ENCODE assay signal across 8 mouse cellular contexts in genomic region chr10:75666451-75667030, GRCm38 (mm10). TPM values are rescaled to one million over a fixed set of nuclear protein-coding genes. Genes with fewer than 3 reads are reported as not detected.
DNase-seq lines count a peak whose midpoint lies in the region; ATAC-seq and TF ChIP-seq lines count a peak whose summit lies in the region.

No protein-coding gene starts in this region.

- TF ChIP-seq CTCF in layer of hippocampus, adult 2 months (conservative IDR thresholded peaks at IDR 0.05) = no peak

- DNase-seq in layer of hippocampus, adult 2 months (ENCODE audit: low spot score in 2 of 2) = no peak
- no peak for DNase-seq in layer of hippocampus, adult 8-10 months (ENCODE audit: low spot score in 2 of 2)
- peak; percentile 28 for DNase-seq in T-cell, adult 2 months (ENCODE audit: low spot score)
- no peak for DNase-seq in adrenal gland, postnatal 36 days
- no peak for DNase-seq in kidney, postnatal 25 days

- WGBS in embryonic facial prominence, embryonic 13.5 days = 35% methylated on average over 4 of the region's 4 CpGs
- WGBS in limb, embryonic 15.5 days = 35% methylated on average over 4 of the region's 4 CpGs
- WGBS in stomach, embryonic 16.5 days = 55% methylated on average over 4 of the region's 4 CpGs

- H3K9ac ChIP-seq in embryonic facial prominence, embryonic 13.5 days = peak overlapping the region; percentile 83
- peak overlapping the region; percentile 64 for H3K9ac ChIP-seq in limb, embryonic 15.5 days
- H3K9ac ChIP-seq in stomach, embryonic 16.5 days (ENCODE audit: low read length) = peak overlapping the region; percentile 88

- peak overlapping the region; percentile 96 for H3K4me2 ChIP-seq in embryonic facial prominence, embryonic 13.5 days
- H3K4me2 ChIP-seq in limb, embryonic 15.5 days = peak overlapping the region; percentile 94
- peak overlapping the region; percentile 88 for H3K4me2 ChIP-seq in stomach, embryonic 16.5 days (ENCODE audit: low read depth, low read length)

- no peaks in the 10 kb centered on the region for H3K9me3 ChIP-seq in embryonic facial prominence, embryonic 13.5 days
- H3K9me3 ChIP-seq in limb, embryonic 15.5 days = no peaks in the 10 kb centered on the region
- H3K9me3 ChIP-seq in stomach, embryonic 16.5 days (replicated peaks; ENCODE audit: control insufficient read depth, low read length) = no peaks in the 10 kb centered on the region

- no peak for ATAC-seq in embryonic facial prominence, embryonic 13.5 days (ENCODE audit: insufficient number of reproducible peaks, insufficient read depth, low FRiP score, low TSS enrichment, low read depth)
- ATAC-seq in limb, embryonic 15.5 days (ENCODE audit: insufficient number of reproducible peaks, low FRiP score, low TSS enrichment, low read depth) = no peak
- no peak for ATAC-seq in stomach, embryonic 16.5 days (ENCODE audit: insufficient read depth, low FRiP score)

- peaks cover 17% of the 10 kb centered on the region for H3K27me3 ChIP-seq in embryonic facial prominence, embryonic 13.5 days
- no peaks in the 10 kb centered on the region for H3K27me3 ChIP-seq in limb, embryonic 15.5 days
- no peaks in the 10 kb centered on the region for H3K27me3 ChIP-seq in stomach, embryonic 16.5 days (ENCODE audit: control insufficient read depth, insufficient read depth, low read length)

- H3K4me3 ChIP-seq in layer of hippocampus, adult 2 months = peak overlapping the region; percentile 64
- peak overlapping the region; percentile 68 for H3K4me3 ChIP-seq in embryonic facial prominence, embryonic 13.5 days
- H3K4me3 ChIP-seq in limb, embryonic 15.5 days = peak overlapping the region; percentile 61
- peak overlapping the region; percentile 68 for H3K4me3 ChIP-seq in stomach, embryonic 16.5 days (replicated peaks; ENCODE audit: low read length)

- peak overlapping the region; percentile 94 for H3K27ac ChIP-seq in layer of hippocampus, adult 2 months
- no peak overlapping the region for H3K27ac ChIP-seq in embryonic facial prominence, embryonic 13.5 days
- peak overlapping the region; percentile 84; the same call in 1 of the 2 replicates for H3K27ac ChIP-seq in limb, embryonic 15.5 days
- peak overlapping the region; percentile 90 for H3K27ac ChIP-seq in stomach, embryonic 16.5 days (ENCODE audit: low read length)

- H3K4me1 ChIP-seq in embryonic facial prominence, embryonic 13.5 days = peaks cover 21% of the 10 kb centered on the region
- peaks cover 22% of the 10 kb centered on the region for H3K4me1 ChIP-seq in limb, embryonic 15.5 days
- H3K4me1 ChIP-seq in stomach, embryonic 16.5 days (ENCODE audit: control insufficient read depth, insufficient read depth, low read length) = peaks cover 20% of the 10 kb centered on the region

- peaks cover 44% of the 10 kb centered on the region for H3K36me3 ChIP-seq in embryonic facial prominence, embryonic 13.5 days
- peaks cover 31% of the 10 kb centered on the region for H3K36me3 ChIP-seq in limb, embryonic 15.5 days
- no peaks in the 10 kb centered on the region for H3K36me3 ChIP-seq in stomach, embryonic 16.5 days (ENCODE audit: control insufficient read depth, insufficient read depth, low read length)

RNA-seq across cellular contexts. Expression of gene Susd2, which starts 22.7 kb away (rescaled TPM):
- 1 to 10 TPM; 2.1 TPM for total RNA-seq in layer of hippocampus, adult 2 months (2021)
- total RNA-seq in layer of hippocampus, adult 8-10 months (2022) = 1 to 10 TPM; 2.5 to 3.8 (median 3.0) TPM
- polyA plus RNA-seq in embryonic facial prominence, embryonic 13.5 days (2015; fragmentation: Nextera tagmentation; extraction: Ambion mirVana) = 1.6 and 2.8 TPM in 2 replicates
- 10.9 and 14.3 TPM in 2 replicates for polyA plus RNA-seq in limb, embryonic 15.5 days (2015; fragmentation: Nextera tagmentation; extraction: Ambion mirVana)
- polyA plus RNA-seq in stomach, embryonic 16.5 days (2015; fragmentation: Nextera tagmentation; extraction: Ambion mirVana) = 16.1 and 18.6 TPM in 2 replicates
- 10 to 100 TPM in 1 of 2 experiments, 1 to 10 TPM in 1; 9.7 to 11.0 TPM for total RNA-seq in adrenal gland, postnatal 36 days (2021)
